Comparison of ENCODE assay signal across 8 mouse cellular contexts in genomic region chr10:12736861-12737835, GRCm38 (mm10).
DNase-seq lines count a peak whose midpoint lies in the region; ATAC-seq lines count a peak whose summit lies in the region.

No protein-coding gene starts in this region.

- H3K4me2 ChIP-seq in embryonic facial prominence, embryonic 12.5 days (replicated peaks), result no peak overlapping the region

- no peaks in the 10 kb centered on the region for H3K9me3 ChIP-seq in embryonic facial prominence, embryonic 12.5 days

- peak overlapping the region; percentile 54; the same call in 1 of the 2 replicates for H3K27ac ChIP-seq in embryonic facial prominence, embryonic 12.5 days

- DNase-seq in gastrocnemius, postnatal 14 days, result peak; percentile 37
- DNase-seq in gastrocnemius, postnatal 36 days, result no peak
- DNase-seq in kidney, adult 11 months, result peak; percentile 44
- DNase-seq in lung, postnatal 14 days, result peak; percentile 43
- DNase-seq in frontal cortex, postnatal 14 days (ENCODE audit: low spot score in 2 of 2), result no peak
- no peak for DNase-seq in right cerebral cortex, adult 2 months (ENCODE audit: low spot score in 2 of 2)
- DNase-seq in thymus, postnatal 36 days, result no peak

- peak; percentile 52; the same call in 1 of the 2 replicates for ATAC-seq in embryonic facial prominence, embryonic 12.5 days (ENCODE audit: insufficient number of reproducible peaks, insufficient read depth, low FRiP score, low TSS enrichment)

- H3K27me3 ChIP-seq in embryonic facial prominence, embryonic 12.5 days, result no peaks in the 10 kb centered on the region

- intact Hi-C loops in gastrocnemius, postnatal 14 days (cut with DNase I; ENCODE audit: low total_unique reads), result no loop called here
- intact Hi-C loops in gastrocnemius, postnatal 36 days (cut with DNase I), result loop anchor here (5.0 kb wide), 1 partner anchor 130 kb away; the partner anchor contains the start of gene Utrn

- no peak overlapping the region for H3K4me3 ChIP-seq in embryonic facial prominence, embryonic 12.5 days

- no peak overlapping the region for H3K9ac ChIP-seq in embryonic facial prominence, embryonic 12.5 days

- no peaks in the 10 kb centered on the region; the same call in 1 of the 2 replicates for H3K4me1 ChIP-seq in embryonic facial prominence, embryonic 12.5 days

- peaks cover 31% of the 10 kb centered on the region for H3K36me3 ChIP-seq in embryonic facial prominence, embryonic 12.5 days

- 49% methylated on average over 18 of the region's 18 CpGs for WGBS in embryonic facial prominence, embryonic 12.5 days

Comparison
In these comparisons a context has a peak if more than half of its experiments do, and no peak if none do; other contexts are left out.
1. DNase-seq: peak in gastrocnemius, postnatal 14 days (single experiment), kidney, adult 11 months (single experiment) and lung, postnatal 14 days (single experiment); none in gastrocnemius, postnatal 36 days (0 of 2), frontal cortex, postnatal 14 days (0 of 2), right cerebral cortex, adult 2 months (0 of 2) and thymus, postnatal 36 days (0 of 2).